Mouse (Mus musculus) embryonic fibroblast, embryonic 13.5 days (primary cell): ENCODE measurements around the gene Lmntd2. TPM values are rescaled to one million over a fixed set of nuclear protein-coding genes. Genes with fewer than 3 reads are reported as not detected.

Experiments used
- H3K27ac ChIP-seq: 2 replicates; pipeline ENCODE4 v1.5.1; 2012; ENCODE audit warnings: low read length, control low read depth, inconsistent platforms; ENCODE audit not compliant: insufficient read depth
- H3K4me1 ChIP-seq: 2 replicates; pipeline ENCODE4 v1.6.1; 2011; ENCODE audit warnings: low read length; ENCODE audit not compliant: control insufficient read depth, insufficient read depth
- H3K4me3 ChIP-seq: 2 replicates; pipeline ENCODE4 v1.5.1; 2011; ENCODE audit warnings: mild to moderate bottlenecking, control low read depth, low read length; ENCODE audit not compliant: insufficient read depth
- CTCF ChIP-seq: IDR thresholded peaks from 2 replicates; pipeline ENCODE4 v1.5.1; 2011; ENCODE audit warnings: mild to moderate bottlenecking, control low read depth, low read length, moderate library complexity, borderline replicate concordance; ENCODE audit not compliant: insufficient read depth
- POLR2A ChIP-seq: IDR thresholded peaks from 2 replicates; pipeline ENCODE4 v1.6.1; 2011; ENCODE audit warnings: low read depth, mild to moderate bottlenecking, control low read depth, low read length, moderate library complexity
- polyA plus RNA-seq: library from polyadenylated mRNA; stranded (reverse); fragments of >200 nt; gene quantifications from 2 replicates; pipeline ENCODE4 v1.2.4, GENCODE M21; 2011; ENCODE audit warnings: low read depth; ENCODE audit not compliant: missing spikeins, insufficient read length

Lmntd2 gene
- polyA plus RNA-seq, 1 experiment: 0.58 TPM

- Histone ChIP-seq H3K4me1 (0 out of 2 replicates have a peak, but pooled peaks cover 2% of the 10 kb centered on the region), H3K27ac (no peak overlapping the region), H3K4me3 (no peak overlapping the region)
- TF ChIP-seq CTCF: no peak
- TF ChIP-seq POLR2A: no peak
Observed at GRCm38 (mm10) chr7:141191796-141192685, 21.8 kb downstream of the Lmntd2 start.

GRCm38 (mm10) chr7:141191036-141191435 lies 22.8 kb downstream of the Lmntd2 start:
- TF ChIP-seq POLR2A (no peak), CTCF (no peak)
- Histone ChIP-seq H3K27ac (no peak overlapping the region), H3K4me1 (0 out of 2 replicates have a peak, but pooled peaks cover 2% of the 10 kb centered on the region), H3K4me3 (no peak overlapping the region)

GRCm38 (mm10) chr7:141190220-141190619 lies 23.7 kb downstream of the Lmntd2 start:
- Histone ChIP-seq H3K27ac (no peak overlapping the region), H3K4me3 (no peak overlapping the region), H3K4me1 (0 out of 2 replicates have a peak, but pooled peaks cover 2% of the 10 kb centered on the region)
- TF ChIP-seq CTCF: no peak
- TF ChIP-seq POLR2A: no peak

- no peaks in the 10 kb centered on the region for H3K4me1 ChIP-seq
- no peak overlapping the region for H3K27ac ChIP-seq
- TF ChIP-seq CTCF (no peak), POLR2A (no peak; the same call in 1 of the 2 replicates)
- no peak overlapping the region for H3K4me3 ChIP-seq
Observed at GRCm38 (mm10) chr7:141188733-141189132, 25.1 kb downstream of the Lmntd2 start.

GRCm38 (mm10) chr7:141188194-141188593 lies 25.7 kb downstream of the Lmntd2 start:
- H3K27ac ChIP-seq: no peak overlapping the region
- H3K4me3 ChIP-seq: no peak overlapping the region
- TF ChIP-seq CTCF: no peak
- no peak for TF ChIP-seq POLR2A
- no peaks in the 10 kb centered on the region for H3K4me1 ChIP-seq

- TF ChIP-seq POLR2A (no peak), CTCF (peak; percentile 94)
- H3K27ac ChIP-seq: no peak overlapping the region
- no peak overlapping the region for H3K4me3 ChIP-seq
- no peaks in the 10 kb centered on the region; the same call in 1 of the 2 replicates for H3K4me1 ChIP-seq
Observed at GRCm38 (mm10) chr7:141176173-141176572, 37.7 kb downstream of the Lmntd2 start.

GRCm38 (mm10) chr7:141175068-141175467 lies 38.8 kb downstream of the Lmntd2 start:
- no peaks in the 10 kb centered on the region; the same call in 1 of the 2 replicates for H3K4me1 ChIP-seq
- no peak for TF ChIP-seq POLR2A
- TF ChIP-seq CTCF: no peak
- no peak overlapping the region for H3K27ac ChIP-seq
- H3K4me3 ChIP-seq: no peak overlapping the region

- Histone ChIP-seq H3K4me3 (peak overlapping the region; percentile 63; the same call in 1 of the 2 replicates), H3K4me1 (peaks cover 2% of the 10 kb centered on the region; the same call in 1 of the 2 replicates), H3K27ac (peak overlapping the region; percentile 91; the same call in 1 of the 2 replicates)
- TF ChIP-seq CTCF: no peak
- TF ChIP-seq POLR2A: no peak; the same call in 1 of the 2 replicates
Observed at GRCm38 (mm10) chr7:141173323-141173850, 40.5 kb downstream of the Lmntd2 start.

GRCm38 (mm10) chr7:141172116-141173006 lies 41.5 kb downstream of the Lmntd2 start, which contains the start of gene Rnh1:
TSS of gene Rnh1 (minus strand) at chr7:141172857.
- Histone ChIP-seq H3K27ac (peak within 1 kb of the TSS; percentile 91), H3K4me1 (peaks cover 2% of the 10 kb centered on the region; the same call in 1 of the 2 replicates), H3K4me3 (peak within 1 kb of the TSS; percentile 63)
- TF ChIP-seq POLR2A: peak; percentile 85
- no peak for TF ChIP-seq CTCF
